Mouse (Mus musculus): ENCODE data around the gene Parva. TPM values are rescaled to one million over a fixed set of nuclear protein-coding genes. Genes with fewer than 3 reads are reported as not detected.

The Parva gene
- total RNA-seq, 1 experiment from 2014 or later = 84.2 TPM

DNA sequence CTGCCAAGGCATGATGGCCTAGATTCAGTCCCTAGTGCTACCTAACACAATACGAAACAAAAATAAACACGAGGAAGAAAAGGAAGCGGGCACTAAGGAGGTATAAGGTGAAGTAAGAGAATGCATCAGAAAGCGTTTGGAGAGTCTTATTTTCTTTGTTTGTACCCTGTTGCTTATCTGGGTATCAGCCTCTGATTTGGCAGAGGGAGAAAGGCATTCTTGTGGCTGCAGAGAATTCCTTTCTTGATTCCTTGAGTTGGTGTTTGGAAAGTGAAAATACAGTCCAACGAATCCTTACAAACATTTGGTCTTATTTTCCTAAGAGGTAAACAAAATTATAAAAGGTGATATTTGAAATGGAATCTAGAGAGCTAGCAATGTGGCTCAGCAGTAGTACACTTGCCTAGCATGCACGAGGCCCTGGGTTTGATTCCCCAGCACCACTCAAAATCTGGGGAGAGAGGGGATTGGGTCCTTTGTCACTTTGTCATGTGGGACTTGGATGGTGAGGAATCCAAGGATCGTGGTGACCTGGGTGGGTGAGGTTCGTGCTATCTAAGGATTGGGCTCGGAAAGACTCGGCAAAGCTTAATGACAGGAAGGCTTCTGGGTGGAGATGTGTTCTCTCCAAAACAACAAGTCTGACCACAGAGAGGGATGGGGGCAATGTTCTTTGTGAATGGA, 44.9 kb downstream of the Parva start:
- no peak for DNase-seq

GRCm38 (mm10) chr7:112472708-112473281, 45.5 kb downstream of the Parva start:
- DNase-seq = no peak

DNA sequence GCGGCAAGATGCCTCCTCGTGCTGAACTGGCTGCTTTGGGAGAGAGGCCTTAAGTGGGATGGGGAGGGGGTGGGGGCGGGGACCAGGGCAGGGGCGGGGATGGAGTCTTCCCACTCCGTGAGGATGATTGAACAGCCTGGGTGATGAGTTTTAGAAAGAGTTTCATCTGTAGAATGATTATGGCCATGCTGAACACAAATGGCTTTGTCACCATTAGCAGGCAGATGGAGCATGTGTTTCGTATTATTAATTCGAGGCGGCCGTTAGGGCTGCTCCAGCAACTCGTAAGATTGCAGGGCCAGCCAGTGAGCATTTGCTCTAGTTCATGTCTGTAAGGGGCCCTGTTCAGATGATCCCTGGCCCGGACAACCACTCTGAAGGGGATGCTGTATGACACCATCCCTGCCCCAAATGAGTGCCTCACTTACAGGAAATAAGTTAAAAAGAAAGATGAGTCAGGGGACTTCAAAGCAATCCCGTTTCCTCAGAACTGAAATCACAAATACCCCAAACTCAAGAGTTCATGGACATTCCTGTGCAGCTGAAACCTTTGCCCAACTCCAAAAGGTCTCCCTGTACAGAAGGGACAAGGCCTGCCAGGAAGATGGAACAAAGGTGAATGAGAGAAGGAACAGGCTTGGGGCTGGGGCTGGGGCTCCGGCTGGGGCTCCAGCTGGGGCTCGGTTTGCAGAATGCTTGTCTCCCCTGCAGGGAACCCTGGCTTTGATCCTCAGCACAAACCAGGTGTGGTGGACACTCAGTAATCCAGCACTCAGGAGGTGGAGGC, 46.5 kb downstream of the Parva start:
- peak; percentile 31 for DNase-seq

- DNase-seq = peak; percentile 38
These were observed 51.8 kb downstream of the Parva start for GRCm38 (mm10) chr7:112479116-112479515.

GRCm38 (mm10) chr7:112481031-112481430, 53.7 kb downstream of the Parva start:
- DNase-seq = no peak

DNA sequence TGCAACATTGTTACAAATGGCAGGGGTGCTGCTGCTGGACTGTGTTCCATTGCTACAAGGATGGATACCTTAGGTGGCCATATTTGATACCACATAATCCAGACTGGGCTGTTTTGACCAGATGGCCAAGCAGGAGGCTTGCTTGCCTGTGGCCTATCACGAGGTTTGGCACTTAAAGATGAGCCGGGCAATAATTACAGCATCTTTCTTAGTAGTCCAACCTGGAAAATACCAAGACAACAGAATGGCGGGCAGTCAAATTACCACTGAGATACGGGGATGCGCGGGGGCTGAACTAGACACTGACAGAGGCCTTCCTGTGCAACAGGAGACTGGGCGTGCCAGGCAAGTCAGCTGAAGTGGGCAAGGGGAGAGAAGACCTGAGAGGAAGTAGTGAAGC, 55.3 kb downstream of the Parva start:
- no peak for DNase-seq

GRCm38 (mm10) chr7:112483382-112483781, 56.1 kb downstream of the Parva start:
- DNase-seq = no peak

GRCm38 (mm10) chr7:112490825-112491224, 63.5 kb downstream of the Parva start:
- DNase-seq = no peak

DNA sequence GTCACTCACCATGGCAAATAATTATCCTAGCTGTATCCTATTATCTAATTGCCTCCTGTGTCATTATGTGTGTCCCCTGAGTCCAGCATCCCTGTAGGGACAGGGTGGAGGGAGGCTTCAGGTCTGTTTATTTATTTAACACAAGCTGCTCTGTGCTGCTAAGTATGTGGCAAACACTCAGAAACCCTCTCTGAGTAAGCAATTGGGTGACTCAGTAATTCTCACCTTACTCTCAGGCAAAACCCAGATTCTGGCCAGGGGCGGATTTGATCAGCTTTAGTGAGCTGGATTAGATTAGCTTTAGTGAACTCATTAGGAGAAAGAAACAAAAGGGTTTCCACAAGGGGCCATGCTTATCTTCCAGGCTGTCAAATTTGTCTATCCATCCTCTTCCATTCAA, 64.4 kb downstream of the Parva start:
- DNase-seq = no peak

DNA sequence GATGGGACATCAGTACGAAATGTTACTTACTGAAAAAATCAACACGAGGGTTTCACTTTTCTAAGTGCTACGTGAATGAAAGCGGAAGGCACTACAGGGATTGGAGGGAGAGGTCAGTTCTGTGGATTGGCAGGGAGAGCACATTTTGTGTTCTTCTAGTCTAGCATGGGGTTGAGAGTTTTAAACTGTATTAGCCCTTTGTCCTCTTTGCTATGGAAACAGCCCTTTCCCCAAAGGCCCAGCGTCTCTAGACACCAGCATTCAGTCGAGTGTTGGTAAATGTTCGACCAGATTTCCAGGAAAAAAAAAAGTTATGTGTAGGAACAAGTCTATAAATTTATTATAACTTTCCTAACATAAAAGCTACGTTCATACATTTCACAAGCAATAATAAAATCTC, 68.6 kb downstream of the Parva start:
- DNase-seq = no peak

DNA sequence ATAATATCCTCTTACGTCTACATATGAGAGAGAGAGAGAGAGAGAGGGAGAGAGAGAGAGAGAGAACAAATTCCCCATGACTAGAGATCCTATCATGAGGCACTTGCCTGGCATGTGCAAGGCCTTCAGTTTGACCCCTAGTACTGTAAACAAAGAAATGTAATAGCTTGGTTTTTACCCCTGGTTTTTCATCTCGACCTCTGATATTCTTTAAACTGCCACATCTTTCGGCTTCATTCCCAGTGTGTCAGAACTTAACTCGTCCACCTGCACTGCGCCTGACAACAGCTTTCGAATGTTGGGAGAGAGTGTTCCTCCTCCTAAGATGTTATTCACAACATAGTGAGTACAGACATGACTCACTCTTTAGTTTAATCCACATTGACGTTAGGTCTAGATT, 69.6 kb downstream of the Parva start:
- DNase-seq = no peak

- DNase-seq = no peak
These were observed 71.4 kb downstream of the Parva start for GRCm38 (mm10) chr7:112498591-112499301.

DNA sequence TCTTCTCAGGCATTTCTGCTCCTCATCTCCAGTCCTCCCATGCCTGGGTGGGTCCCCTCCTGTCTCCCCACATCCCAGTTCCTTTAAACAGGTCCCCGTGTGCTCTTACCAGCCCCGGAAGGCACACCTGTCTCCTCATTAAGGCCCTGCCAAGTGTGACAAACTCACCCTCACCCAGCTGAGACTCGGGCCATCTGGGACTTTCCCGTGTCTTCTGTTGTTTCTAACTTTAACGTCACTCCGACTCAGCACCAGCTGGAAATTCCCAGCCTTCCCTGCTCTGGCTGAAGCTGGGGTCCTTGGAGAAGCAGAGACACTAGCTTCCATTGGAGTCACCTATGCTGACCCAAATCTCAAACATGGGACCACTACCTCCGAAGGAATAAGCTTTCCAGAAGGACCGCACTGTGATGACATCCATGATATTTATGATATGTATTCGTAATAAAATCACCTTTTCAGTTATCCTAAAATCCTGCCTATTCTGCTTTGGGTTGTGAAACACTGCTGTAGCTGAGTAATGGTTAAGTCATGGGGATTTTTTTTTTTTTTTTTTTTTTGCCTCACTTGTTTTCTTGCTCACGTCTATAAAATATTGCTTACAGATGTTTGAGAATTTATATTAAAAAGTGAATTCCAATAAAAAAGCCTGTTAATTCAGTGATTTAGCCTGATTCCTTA, 72.3 kb downstream of the Parva start:
- peak; percentile 19 for DNase-seq

DNA sequence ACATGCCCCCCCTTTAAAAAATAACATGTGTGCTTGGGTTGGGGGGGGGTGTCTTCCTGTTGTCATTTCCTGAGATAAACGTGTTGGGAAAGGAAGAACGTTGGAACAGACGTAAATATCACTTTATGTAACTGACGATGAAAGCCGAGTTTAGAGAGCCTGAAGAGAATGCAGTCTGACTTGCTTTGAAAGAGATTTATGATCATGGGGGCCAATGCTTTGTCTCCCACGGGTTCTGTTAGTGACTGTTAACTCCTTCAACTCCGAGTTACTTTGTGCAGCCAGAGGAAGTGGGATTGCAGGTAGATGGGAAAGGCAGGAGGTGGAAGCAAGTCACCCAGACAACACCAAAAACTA, 72.8 kb downstream of the Parva start:
- no peak for DNase-seq

- DNase-seq = peak; percentile 17
These were observed 74.9 kb downstream of the Parva start for GRCm38 (mm10) chr7:112502050-112502809.

- no peak for DNase-seq
These were observed 75.5 kb downstream of the Parva start for GRCm38 (mm10) chr7:112502845-112503244.

DNA sequence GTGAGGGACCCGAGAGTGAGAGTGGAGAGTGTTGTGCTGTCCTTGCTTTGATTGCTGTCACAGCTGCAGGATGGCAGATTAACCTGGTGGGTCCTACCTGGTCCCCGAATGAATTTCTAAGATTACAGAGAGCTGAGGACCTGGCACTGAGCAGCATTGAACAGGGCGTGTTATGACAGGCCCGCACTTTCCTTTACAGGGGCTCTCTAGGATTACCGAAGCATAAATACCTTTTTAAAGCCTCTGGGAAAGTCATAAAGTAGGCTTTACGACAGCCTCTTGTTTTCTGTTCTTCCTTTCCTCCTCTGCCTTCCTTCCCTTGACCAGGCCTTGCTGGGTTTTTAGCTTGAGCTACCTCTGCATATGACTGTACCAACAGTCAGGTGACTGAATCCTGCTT, 76.1 kb downstream of the Parva start:
- no peak for DNase-seq

DNA sequence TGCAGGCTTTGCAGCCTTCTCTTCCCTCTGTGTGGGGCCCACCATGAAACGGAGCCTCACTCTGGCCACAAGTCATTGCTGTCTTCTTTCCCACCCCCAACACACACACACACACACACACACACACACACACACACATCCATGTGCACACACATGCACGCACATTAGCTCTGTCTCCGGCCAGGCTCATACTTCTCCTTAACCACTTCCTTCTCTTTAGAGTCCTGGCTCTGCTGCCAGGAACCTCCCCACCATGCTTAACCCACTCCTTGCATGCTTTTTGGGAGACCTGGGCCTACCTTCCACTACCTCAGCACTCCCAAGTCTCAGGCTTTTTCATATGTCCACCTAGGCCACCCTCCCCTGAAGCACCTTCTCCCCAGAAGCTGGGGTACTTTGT, 76.6 kb downstream of the Parva start:
- DNase-seq = no peak

GRCm38 (mm10) chr7:112509107-112509506, 81.8 kb downstream of the Parva start:
- no peak for DNase-seq

DNA sequence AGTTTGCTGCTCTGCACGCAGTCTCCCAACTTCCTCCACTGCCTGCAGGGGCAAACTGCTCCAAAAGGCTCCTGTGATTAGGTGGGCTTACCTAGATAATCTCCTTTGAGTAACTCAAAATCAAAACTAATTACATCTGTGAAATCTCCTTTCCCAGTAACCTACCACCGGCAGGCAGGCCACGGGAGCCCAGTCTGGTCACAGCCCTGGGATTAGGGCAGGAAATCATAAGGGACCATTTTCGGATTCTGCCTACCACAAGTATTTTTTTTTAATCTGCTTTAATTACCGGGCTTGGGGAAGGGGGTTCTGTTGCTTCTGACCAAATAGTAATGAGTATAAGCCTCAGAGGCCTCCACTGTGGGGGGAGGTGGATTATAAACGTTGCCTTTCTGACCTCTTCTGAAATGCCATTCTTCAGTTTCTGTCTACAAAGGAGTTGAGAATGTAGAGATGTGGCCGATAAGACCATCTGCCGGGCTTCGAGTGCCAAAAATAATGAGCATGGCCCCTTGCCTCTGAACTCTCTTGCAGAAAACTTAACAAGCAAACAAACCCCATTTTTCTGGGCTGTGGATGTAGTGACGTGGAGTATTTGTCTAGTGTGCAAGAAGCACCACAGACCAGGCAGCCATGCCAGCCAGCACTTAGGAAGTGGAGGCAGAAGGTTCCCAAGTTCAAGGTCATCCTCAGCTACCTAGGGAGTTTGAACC, 83.2 kb downstream of the Parva start:
- no peak for DNase-seq

DNA sequence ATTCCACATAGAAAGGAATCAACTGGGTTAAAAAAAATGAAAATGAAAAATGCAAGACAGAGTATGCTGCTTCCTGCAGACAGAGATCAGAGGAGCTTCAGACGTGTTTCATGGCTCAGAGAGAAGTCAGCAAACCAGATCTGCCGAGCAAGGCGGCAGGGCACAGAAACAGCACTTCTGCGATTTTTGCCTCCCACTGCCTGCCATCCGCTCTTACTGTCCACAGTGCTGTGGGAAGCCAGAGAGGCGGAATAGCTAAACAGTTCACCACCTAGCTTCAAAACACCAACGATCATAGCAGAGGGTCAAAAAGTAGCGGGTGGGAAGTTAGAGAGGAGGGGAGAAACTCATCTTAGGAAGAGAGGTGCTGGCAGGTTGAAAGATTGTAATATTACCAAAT, 84.0 kb downstream of the Parva start:
- no peak for DNase-seq

Measured in adrenal gland, postnatal 14 days (tissue).